Mouse (Mus musculus) thymus, postnatal 36 days (tissue): ENCODE measurements around the gene Sh3pxd2a.

Source experiments
- DNase-seq, 2 experiments: peaks; one replicate each; pipeline ENCODE4 v3.0.0; 2022; ENCODE audit warnings: mixed read lengths in 2 of 2

Gene Sh3pxd2a

GRCm38 (mm10) chr19:47455001-47455755, 9.0 kb downstream of the Sh3pxd2a start:
- no peak for DNase-seq

- DNase-seq, result no peak
Measured at GRCm38 (mm10) chr19:47454167-47455000, 9.8 kb downstream of the Sh3pxd2a start.

GRCm38 (mm10) chr19:47453352-47453751, 10.8 kb downstream of the Sh3pxd2a start:
- no peak for DNase-seq

DNA sequence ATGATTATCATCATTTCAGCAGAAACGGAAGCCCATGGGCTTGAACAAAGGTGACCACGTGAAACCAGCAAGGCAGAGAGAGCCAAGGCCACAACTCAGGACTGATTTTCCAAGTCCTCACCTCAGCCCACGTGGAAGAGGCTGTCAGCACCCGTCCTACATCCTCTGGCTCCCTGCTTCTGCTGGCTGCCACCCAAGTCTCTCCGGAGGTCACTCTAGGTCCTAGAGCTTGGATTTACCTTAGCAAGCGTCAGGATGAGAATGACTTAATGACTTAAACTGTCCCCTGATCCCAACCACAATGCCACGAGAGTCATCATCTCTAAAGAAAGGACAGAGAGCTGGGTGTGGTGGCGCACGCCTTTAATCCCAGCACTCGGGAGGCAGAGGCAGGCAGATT, 11.5 kb downstream of the Sh3pxd2a start:
- DNase-seq, result no peak

GRCm38 (mm10) chr19:47452211-47452610, 12.0 kb downstream of the Sh3pxd2a start:
- no peak for DNase-seq

- no peak for DNase-seq
Measured at GRCm38 (mm10) chr19:47451476-47452113, 12.6 kb downstream of the Sh3pxd2a start.

- DNase-seq, result peak; percentile 29 to 39
Measured at GRCm38 (mm10) chr19:47450261-47451137, 13.7 kb downstream of the Sh3pxd2a start.

DNA sequence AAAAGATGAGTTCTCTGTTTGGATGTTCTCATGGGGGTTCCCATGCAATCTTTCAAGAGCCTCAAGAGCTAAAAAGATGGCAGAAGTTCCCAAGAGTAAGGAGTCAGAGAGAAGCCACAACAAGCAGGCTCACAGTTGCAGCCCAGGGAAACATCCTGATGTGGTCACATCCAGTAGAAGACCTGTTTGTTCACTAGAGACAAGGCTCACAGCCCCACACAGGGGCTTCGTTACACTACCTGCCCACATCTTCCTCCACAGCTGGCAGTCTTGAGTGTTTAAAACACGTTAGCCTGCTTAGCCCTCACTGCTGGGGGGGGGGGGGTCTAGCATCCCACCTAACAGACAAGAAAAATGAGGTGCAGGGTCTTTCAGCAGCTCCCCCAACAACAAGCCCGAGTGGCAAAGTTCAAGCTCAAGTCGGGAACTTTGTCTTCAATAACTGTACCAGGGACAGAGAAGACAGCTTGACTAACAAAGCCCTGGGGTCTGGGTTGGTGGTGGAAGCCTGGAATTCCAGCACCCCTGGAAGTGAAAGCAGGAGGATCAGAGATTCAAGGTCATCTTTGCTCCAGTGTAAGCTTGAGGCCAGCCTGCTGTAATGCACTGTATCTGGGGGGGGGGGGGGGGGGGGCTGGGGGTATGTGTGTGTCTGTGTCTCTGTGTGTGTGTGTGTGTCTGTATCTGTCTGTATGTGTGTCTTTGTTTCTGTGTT, 14.5 kb downstream of the Sh3pxd2a start:
- DNase-seq, result peak; percentile 42 to 56

DNA sequence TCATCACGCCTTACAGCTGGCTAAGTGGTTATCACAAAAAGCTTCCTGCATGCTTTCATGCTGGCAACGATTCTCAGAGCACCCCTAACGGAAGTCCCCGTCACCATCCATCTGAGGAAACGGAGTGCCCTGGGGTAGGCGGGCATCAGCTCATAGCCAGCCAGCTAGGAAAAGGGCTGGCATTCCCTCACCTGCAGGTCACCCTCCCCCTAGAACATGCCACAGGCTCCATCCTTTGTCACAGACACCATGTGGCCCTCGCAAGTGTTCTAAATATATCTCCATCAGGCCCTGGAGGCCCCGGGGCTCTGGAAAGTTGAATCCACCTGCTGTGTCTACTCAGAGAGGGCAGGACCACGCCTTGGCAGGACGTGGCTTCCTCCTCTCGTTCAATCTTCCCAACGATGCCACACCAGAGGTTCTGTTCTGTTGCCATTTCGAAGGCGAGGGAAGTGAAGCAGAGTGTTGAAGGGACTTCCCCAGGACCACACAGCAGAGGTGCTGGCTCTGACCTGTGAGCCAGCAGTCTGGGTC, 15.5 kb downstream of the Sh3pxd2a start:
- peak; percentile 64 to 76 for DNase-seq

DNA sequence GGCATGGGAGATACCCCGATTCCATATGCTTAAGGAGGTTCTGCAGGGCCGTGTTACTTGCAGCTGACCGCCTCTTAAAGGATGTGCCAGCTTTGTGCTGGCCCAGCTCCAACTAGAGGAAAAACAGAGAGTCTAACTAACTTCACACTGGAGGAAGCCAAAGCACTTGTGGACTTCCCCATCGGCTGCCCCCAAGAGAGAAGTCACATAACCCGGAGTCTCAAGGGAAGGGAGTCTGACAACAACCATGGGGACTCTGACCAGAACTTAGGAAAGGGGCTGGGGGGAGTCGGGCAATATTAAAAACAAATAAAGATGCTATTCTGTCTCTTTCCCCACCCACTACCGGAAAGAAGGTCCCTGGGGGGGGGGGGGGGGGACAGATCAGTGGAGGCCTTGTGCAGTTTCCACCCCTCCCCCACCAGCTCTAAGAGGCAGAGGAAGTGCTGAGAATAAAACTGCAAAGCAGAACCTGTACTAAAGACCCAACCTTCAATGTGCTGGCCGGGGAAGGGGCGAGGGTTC, 17.3 kb downstream of the Sh3pxd2a start:
- peak; percentile 55 to 64 for DNase-seq

DNA sequence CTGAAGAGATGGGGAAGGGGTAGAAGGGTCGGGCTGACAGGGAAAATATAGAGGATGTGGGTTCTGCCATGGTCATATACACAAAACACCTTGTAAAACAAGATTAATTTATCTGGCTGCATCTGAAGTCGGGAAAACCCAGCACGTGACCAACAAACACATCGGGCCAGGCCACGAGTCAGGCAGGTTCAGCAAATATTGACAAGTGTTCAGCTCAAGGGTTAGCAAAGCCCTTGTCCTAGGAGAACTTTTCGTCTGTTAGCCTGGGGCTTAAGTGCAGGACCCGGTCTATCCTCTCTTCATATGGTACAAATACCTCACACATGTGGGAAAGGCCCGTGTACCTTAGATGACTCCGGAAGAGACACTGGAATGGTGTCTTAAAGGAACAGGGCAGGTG, 18.1 kb downstream of the Sh3pxd2a start:
- DNase-seq, result no peak

GRCm38 (mm10) chr19:47445726-47446125, 18.5 kb downstream of the Sh3pxd2a start:
- DNase-seq, result no peak

DNA sequence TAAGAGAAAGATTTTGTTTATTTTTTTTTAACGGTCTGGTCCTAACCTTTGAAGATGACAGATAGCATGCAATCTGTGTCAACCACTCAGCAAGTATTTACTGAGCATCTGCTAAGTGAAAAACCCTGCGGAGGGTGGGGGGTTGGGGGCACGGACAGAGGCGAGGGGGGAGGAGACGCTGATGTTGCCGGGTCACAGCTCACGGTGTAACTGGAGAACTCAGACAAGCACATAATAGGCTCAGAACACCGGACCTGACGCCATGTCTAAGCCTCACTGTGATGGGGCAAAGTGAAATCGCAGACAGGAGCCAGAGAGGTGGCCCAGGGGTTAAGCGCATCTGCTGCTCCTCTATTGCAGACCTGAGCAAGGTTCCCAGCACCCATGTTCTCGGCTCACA, 19.7 kb downstream of the Sh3pxd2a start:
- no peak for DNase-seq

DNA sequence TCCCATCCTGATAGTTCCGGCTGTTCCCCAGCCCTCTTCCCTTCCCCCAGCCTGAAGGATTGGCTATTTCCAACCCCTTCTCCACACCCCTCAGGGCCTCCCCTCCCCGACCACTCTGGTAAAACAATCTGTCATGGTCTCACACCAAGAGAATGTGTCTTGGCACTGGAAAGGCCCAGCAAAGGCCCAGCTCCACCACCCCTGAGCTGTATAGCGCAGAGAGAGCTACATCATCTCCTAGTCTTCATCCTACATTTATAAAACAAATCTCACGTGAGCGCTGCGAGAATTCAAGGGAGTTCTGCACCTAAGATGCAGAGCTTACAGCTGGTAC, 21.9 kb downstream of the Sh3pxd2a start:
- DNase-seq, result no peak

GRCm38 (mm10) chr19:47441541-47442293, 22.5 kb downstream of the Sh3pxd2a start:
- DNase-seq, result peak; percentile 39 to 57

DNA sequence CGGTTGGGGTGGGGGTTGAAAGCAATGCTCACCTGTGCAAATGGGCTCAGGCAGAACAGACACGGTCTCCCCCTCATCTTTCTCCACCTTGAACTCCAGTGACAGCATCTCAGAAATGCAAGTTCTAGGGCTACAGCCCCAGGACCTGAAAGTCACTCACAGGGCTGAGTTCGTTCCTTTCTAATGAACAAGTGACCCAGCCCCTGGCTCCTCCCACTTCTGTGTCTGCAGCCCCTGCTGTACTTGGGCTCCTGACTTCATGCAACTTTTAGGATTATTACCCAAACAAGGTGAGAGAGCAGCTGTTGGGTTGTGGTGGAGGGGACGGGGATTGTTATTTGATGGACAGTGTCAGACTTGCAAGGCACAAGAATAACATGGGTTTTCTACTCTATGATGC, 23.2 kb downstream of the Sh3pxd2a start:
- DNase-seq, result no peak

DNA sequence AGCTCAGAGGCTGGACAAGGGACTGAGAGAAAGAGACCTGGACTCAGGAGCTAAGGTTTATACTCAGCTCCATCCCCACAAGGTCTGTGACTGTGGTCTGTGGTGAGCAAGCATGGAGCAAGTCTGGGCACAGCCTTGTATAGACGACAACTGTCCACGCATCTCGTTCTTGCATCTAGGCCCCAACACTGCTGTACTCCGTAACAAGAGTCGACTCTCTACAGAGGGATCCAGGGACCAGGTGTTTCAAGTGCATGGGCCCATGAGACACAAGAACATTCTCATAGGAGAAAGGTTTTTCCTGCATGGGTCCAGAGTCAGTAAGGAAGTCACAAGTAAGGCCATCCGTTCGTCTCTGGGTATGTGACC, 23.8 kb downstream of the Sh3pxd2a start:
- DNase-seq, result no peak

- no peak for DNase-seq
Measured at GRCm38 (mm10) chr19:47439726-47440434, 24.3 kb downstream of the Sh3pxd2a start.

DNA sequence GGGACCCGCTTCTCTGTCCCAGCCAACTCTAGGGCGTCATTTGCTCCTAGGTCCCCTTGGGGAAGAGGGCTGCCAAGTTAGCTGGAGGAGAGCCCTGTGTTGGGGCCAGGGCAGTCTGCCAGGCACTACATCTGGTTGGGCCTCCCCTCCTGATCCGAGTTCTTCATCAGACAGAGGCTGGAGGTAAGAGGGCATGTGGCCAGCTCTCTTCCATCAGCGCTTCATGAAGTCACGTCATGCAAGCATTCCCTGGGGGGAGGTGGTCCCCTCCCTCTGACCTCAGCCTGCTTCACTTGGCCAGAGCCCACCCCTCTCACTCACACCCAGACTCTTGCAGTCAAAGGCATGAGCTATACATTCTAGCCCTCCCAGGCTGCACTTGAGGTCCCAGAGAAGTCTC, 25.8 kb downstream of the Sh3pxd2a start:
- no peak for DNase-seq

GRCm38 (mm10) chr19:47437040-47437439, 27.2 kb downstream of the Sh3pxd2a start:
- DNase-seq, result no peak
